Mouse (Mus musculus) T-helper 17 cell (primary cell): ENCODE results near the gene Mrpl40.

Experiments used
- in situ Hi-C, 2 experiments: fragments of 300-600 bp; cut with MboI, MseI; formaldehyde crosslinking; loops; 1 replicate in 1 of 2; 2 replicates in 1 of 2; pipeline ENCODE4 v1.15.1; 2025; ENCODE audit warnings: high pct_unique_total_duplicates in 2 of 2

The Mrpl40 gene

DNA sequence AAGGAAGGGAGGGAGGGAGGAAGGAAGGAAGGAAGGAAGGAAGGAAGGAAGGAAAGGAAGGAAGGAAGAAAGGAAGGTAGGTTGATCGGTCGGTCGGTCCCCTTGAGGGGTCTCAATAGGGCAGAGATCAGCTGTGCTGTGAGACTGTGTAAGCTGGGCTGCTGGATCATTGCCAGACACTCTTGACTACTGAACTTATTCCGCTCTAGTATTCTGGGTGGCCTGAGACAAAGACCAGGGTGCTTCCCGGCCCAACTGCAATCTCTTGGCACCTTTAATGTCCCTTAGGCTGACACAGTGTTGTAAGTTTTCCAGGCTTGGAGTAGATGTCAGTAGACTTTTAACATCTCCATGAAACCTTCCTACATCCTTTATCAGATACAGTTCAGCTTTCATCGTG, 47.6 kb downstream of the Mrpl40 start:
- in situ Hi-C loops = no loop called here

GRCm38 (mm10) chr16:18828630-18829029, 48.0 kb downstream of the Mrpl40 start:
- in situ Hi-C loops = no loop called here

DNA sequence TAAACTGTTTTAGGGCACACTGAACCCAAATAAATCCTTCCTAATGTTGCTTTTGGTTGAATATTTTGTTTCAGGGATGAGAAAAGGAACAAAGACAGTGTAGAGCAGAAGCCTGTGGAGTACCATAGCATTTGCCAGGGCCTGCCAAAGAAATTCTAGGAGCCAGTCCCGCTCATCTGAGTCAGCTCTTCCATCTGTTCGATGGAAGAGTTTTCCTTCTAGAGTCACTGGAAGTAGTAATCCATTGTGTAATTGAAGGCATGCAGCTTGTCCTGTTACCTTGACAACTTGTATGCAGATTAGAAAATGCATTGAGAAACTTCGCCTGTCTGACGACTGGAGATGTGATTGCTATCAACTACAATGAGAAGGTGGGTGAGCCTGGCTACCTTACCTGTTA, 53.7 kb downstream of the Mrpl40 start:
- in situ Hi-C loops = no loop called here

GRCm38 (mm10) chr16:18822356-18822755, 54.3 kb downstream of the Mrpl40 start:
- in situ Hi-C loops = no loop called here
